Mouse (Mus musculus): Measurements from ENCODE around the gene Fpr1. TPM values are rescaled to one million over a fixed set of nuclear protein-coding genes. Genes with fewer than 3 reads are reported as not detected.
"Not testable (repeated sequence)": the region's sequence is repeated elsewhere in the genome, so short reads cannot be mapped to it uniquely, and the experiment has no call there.

Gene Fpr1
- total RNA-seq (2021): under 1 TPM in 1 of 2 experiments, not detected in 1; 0.18 TPM

- DNase-seq (ENCODE audit: low spot score): no peak
- intact Hi-C loops (cut with DNase I): no loop called here
These were observed at the start of gene Fpr1 for GRCm38 (mm10) chr17:17883840-17884239. Gene Fpr1, minus strand, starts transcription at chr17:17883940.

- no peak for DNase-seq (ENCODE audit: low spot score)
- intact Hi-C loops (cut with DNase I): no loop called here
These were observed 34.0 kb upstream of the Fpr1 start for GRCm38 (mm10) chr17:17917782-17918181.

- intact Hi-C loops (cut with DNase I): no loop called here
These were observed 33.6 kb upstream of the Fpr1 start for GRCm38 (mm10) chr17:17917376-17917775.

GRCm38 (mm10) chr17:17912618-17913017 is 28.9 kb upstream of the Fpr1 start:
- intact Hi-C loops (cut with DNase I): not testable (repeated sequence)

More at GRCm38 (mm10) chr17:17917376-17917775, 33.6 kb upstream of the Fpr1 start:
- DNase-seq (ENCODE audit: low spot score): no peak

GRCm38 (mm10) chr17:17909636-17910421 is 26.1 kb upstream of the Fpr1 start:
- intact Hi-C loops (cut with DNase I): no loop called here
- DNase-seq (ENCODE audit: low spot score): peak; percentile 76

More at GRCm38 (mm10) chr17:17912618-17913017, 28.9 kb upstream of the Fpr1 start:
- not testable (repeated sequence) for DNase-seq (ENCODE audit: low spot score)

GRCm38 (mm10) chr17:17900768-17901167 is 17.0 kb upstream of the Fpr1 start:
- intact Hi-C loops (cut with DNase I): no loop called here

GRCm38 (mm10) chr17:17899268-17899667 is 15.5 kb upstream of the Fpr1 start:
- DNase-seq (ENCODE audit: low spot score): no peak
- intact Hi-C loops (cut with DNase I): loop anchor here (5.0 kb wide), 1 partner anchor 62 kb away; no protein-coding TSS in a partner anchor

More at GRCm38 (mm10) chr17:17900768-17901167, 17.0 kb upstream of the Fpr1 start:
- DNase-seq (ENCODE audit: low spot score): no peak

- intact Hi-C loops (cut with DNase I): loop anchor here (1.0 to 5.0 kb wide), 2 partner anchors 59 to 130 kb away; no protein-coding TSS in a partner anchor
These were observed 12.3 kb upstream of the Fpr1 start for GRCm38 (mm10) chr17:17896039-17896438.

GRCm38 (mm10) chr17:17889732-17890425 is 6.1 kb upstream of the Fpr1 start:
- no peak for DNase-seq (ENCODE audit: low spot score)
- intact Hi-C loops (cut with DNase I): no loop called here

More at GRCm38 (mm10) chr17:17896039-17896438, 12.3 kb upstream of the Fpr1 start:
- DNase-seq (ENCODE audit: low spot score): no peak

GRCm38 (mm10) chr17:17887774-17888248 is 4.1 kb upstream of the Fpr1 start, which contains the start of the genes Fpr2 and Fpr3:
Gene Fpr2, plus strand, starts transcription at chr17:17887824.
Gene Fpr3, plus strand, starts transcription at chr17:17887852.
- no peak for DNase-seq (ENCODE audit: low spot score)
- intact Hi-C loops (cut with DNase I): no loop called here

- DNase-seq (ENCODE audit: low spot score): no peak
These were observed 1.1 kb downstream of the Fpr1 start for GRCm38 (mm10) chr17:17882672-17883071.

GRCm38 (mm10) chr17:17879347-17879746 is 4.4 kb downstream of the Fpr1 start:
- DNase-seq (ENCODE audit: low spot score): no peak
- intact Hi-C loops (cut with DNase I): no loop called here

More at GRCm38 (mm10) chr17:17882672-17883071, 1.1 kb downstream of the Fpr1 start:
- intact Hi-C loops (cut with DNase I): no loop called here

GRCm38 (mm10) chr17:17871697-17872096 is 12.0 kb downstream of the Fpr1 start:
- intact Hi-C loops (cut with DNase I): no loop called here
- DNase-seq (ENCODE audit: low spot score): no peak

- intact Hi-C loops (cut with DNase I): no loop called here
- DNase-seq (ENCODE audit: low spot score): no peak
These were observed 12.7 kb downstream of the Fpr1 start for GRCm38 (mm10) chr17:17870892-17871550.

GRCm38 (mm10) chr17:17866801-17867469 is 16.8 kb downstream of the Fpr1 start:
- no peak for DNase-seq (ENCODE audit: low spot score)

GRCm38 (mm10) chr17:17865168-17865567 is 18.6 kb downstream of the Fpr1 start:
- no peak for DNase-seq (ENCODE audit: low spot score)
- intact Hi-C loops (cut with DNase I): no loop called here

More at GRCm38 (mm10) chr17:17866801-17867469, 16.8 kb downstream of the Fpr1 start:
- intact Hi-C loops (cut with DNase I): no loop called here

- no peak for DNase-seq (ENCODE audit: low spot score)
- intact Hi-C loops (cut with DNase I): no loop called here
These were observed 21.4 kb downstream of the Fpr1 start for GRCm38 (mm10) chr17:17862360-17862759.

GRCm38 (mm10) chr17:17860110-17860509 is 23.6 kb downstream of the Fpr1 start:
- intact Hi-C loops (cut with DNase I): no loop called here
- no peak for DNase-seq (ENCODE audit: low spot score)

GRCm38 (mm10) chr17:17857446-17857845 is 26.3 kb downstream of the Fpr1 start:
- intact Hi-C loops (cut with DNase I): no loop called here
- no peak for DNase-seq (ENCODE audit: low spot score)

All from heart, postnatal 25 days (tissue).